Comparison of ENCODE assay signal across 8 mouse cellular contexts in genomic region chr11:43385716-43386115, GRCm38 (mm10). TPM values are rescaled to one million over a fixed set of nuclear protein-coding genes. Genes with fewer than 3 reads are reported as not detected.
DNase-seq lines count a peak whose midpoint lies in the region; ATAC-seq and TF ChIP-seq lines count a peak whose summit lies in the region.

No protein-coding gene starts in this region.

- H3K4me1 ChIP-seq in cortical plate, adult 2 months (ENCODE audit: control insufficient read depth, insufficient read depth, low read length), result no peaks in the 10 kb centered on the region
- peaks cover 14% of the 10 kb centered on the region for H3K4me1 ChIP-seq in forebrain, embryonic 15.5 days
- peaks cover 7% of the 10 kb centered on the region for H3K4me1 ChIP-seq in limb, embryonic 12.5 days (replicated peaks)
- H3K4me1 ChIP-seq in neural tube, embryonic 13.5 days (replicated peaks), result peaks cover 15% of the 10 kb centered on the region

- H3K9me3 ChIP-seq in forebrain, embryonic 15.5 days, result no peaks in the 10 kb centered on the region
- no peaks in the 10 kb centered on the region for H3K9me3 ChIP-seq in limb, embryonic 12.5 days
- no peaks in the 10 kb centered on the region for H3K9me3 ChIP-seq in neural tube, embryonic 13.5 days

- peak; percentile 67 for ATAC-seq in forebrain, embryonic 15.5 days (replicated peaks)
- ATAC-seq in limb, embryonic 12.5 days (ENCODE audit: insufficient number of reproducible peaks, insufficient read depth, low FRiP score, low TSS enrichment, low read depth), result no peak
- ATAC-seq in neural tube, embryonic 13.5 days (ENCODE audit: low read depth), result peak; percentile 88
- no peak for ATAC-seq in activated CD4-positive, CD25-positive, alpha-beta regulatory T cell, adult 4 months

- no peaks in the 10 kb centered on the region for H3K36me3 ChIP-seq in forebrain, embryonic 15.5 days
- H3K36me3 ChIP-seq in limb, embryonic 12.5 days, result no peaks in the 10 kb centered on the region
- H3K36me3 ChIP-seq in neural tube, embryonic 13.5 days, result no peaks in the 10 kb centered on the region

- WGBS in forebrain, embryonic 15.5 days, result 1% methylated on average over 8 of the region's 8 CpGs
- WGBS in limb, embryonic 12.5 days, result 3% methylated on average over 8 of the region's 8 CpGs
- WGBS in neural tube, embryonic 13.5 days, result 3% methylated on average over 8 of the region's 8 CpGs

- peak overlapping the region; percentile 54; the same call in 1 of the 2 replicates for H3K9ac ChIP-seq in forebrain, embryonic 15.5 days (replicated peaks)
- peak overlapping the region; percentile 50 for H3K9ac ChIP-seq in limb, embryonic 12.5 days (replicated peaks)
- H3K9ac ChIP-seq in neural tube, embryonic 13.5 days, result peak overlapping the region; percentile 67

- no peak for TF ChIP-seq CTCF in cortical plate, adult 2 months (IDR thresholded peaks at IDR 0.05; ENCODE audit: extremely low read depth, insufficient read depth, low read length)

- peak overlapping the region; percentile 38; the same call in 1 of the 2 replicates for H3K4me3 ChIP-seq in cortical plate, adult 2 months (ENCODE audit: insufficient read depth, low read length)
- H3K4me3 ChIP-seq in forebrain, embryonic 15.5 days, result peak overlapping the region; percentile 39
- H3K4me3 ChIP-seq in limb, embryonic 12.5 days (replicated peaks), result peak overlapping the region; percentile 33
- peak overlapping the region; percentile 36 for H3K4me3 ChIP-seq in neural tube, embryonic 13.5 days

- no peak overlapping the region for H3K27ac ChIP-seq in cortical plate, adult 2 months (ENCODE audit: insufficient read depth, low read length)
- H3K27ac ChIP-seq in forebrain, embryonic 15.5 days (replicated peaks), result peak overlapping the region; percentile 66; the same call in 1 of the 2 replicates
- H3K27ac ChIP-seq in limb, embryonic 12.5 days, result no peak overlapping the region
- peak overlapping the region; percentile 78; the same call in 1 of the 2 replicates for H3K27ac ChIP-seq in neural tube, embryonic 13.5 days (replicated peaks)

- peak; percentile 11 for DNase-seq in kidney, postnatal 10 days
- DNase-seq in kidney, adult 8-10 months, result no peak
- no peak for DNase-seq in spleen, adult 12 weeks (ENCODE audit: low spot score)

- no peaks in the 10 kb centered on the region for H3K27me3 ChIP-seq in forebrain, embryonic 15.5 days
- H3K27me3 ChIP-seq in limb, embryonic 12.5 days, result peaks cover 17% of the 10 kb centered on the region
- 0 out of 2 replicates have a peak, but pooled peaks cover 5% of the 10 kb centered on the region for H3K27me3 ChIP-seq in neural tube, embryonic 13.5 days

- H3K4me2 ChIP-seq in forebrain, embryonic 15.5 days (replicated peaks), result peak overlapping the region; percentile 80
- peak overlapping the region; percentile 65 for H3K4me2 ChIP-seq in limb, embryonic 12.5 days
- H3K4me2 ChIP-seq in neural tube, embryonic 13.5 days, result peak overlapping the region; percentile 68

- no peak for TF ChIP-seq POLR2A in cortical plate, adult 2 months (IDR thresholded peaks at IDR 0.05; ENCODE audit: extremely low read depth, insufficient read depth, low read length)

RNA-seq across cellular contexts. Expression of gene Pttg1, which starts 40.3 kb away (rescaled TPM):
- polyA plus RNA-seq in cortical plate, adult 2 months (2012; rRNA removed), result 98.8 and 109 TPM in 2 replicates
- 30.7 and 34.8 TPM in 2 replicates for polyA plus RNA-seq in forebrain, embryonic 15.5 days (2015; fragmentation: Nextera tagmentation; extraction: Ambion mirVana)
- polyA plus RNA-seq in limb, embryonic 12.5 days (2016; fragmentation: Nextera tagmentation; extraction: Ambion mirVana), result 104 and 106 TPM in 2 replicates
- polyA plus RNA-seq in neural tube, embryonic 13.5 days (2015; fragmentation: Nextera tagmentation; extraction: Ambion mirVana), result 51.6 and 56.1 TPM in 2 replicates
- 100 to 1,000 TPM; 133 to 168 TPM for polyA plus RNA-seq in activated CD4-positive, CD25-positive, alpha-beta regulatory T cell, adult 4 months (2017; shearing (Covaris generic))

RNA-seq across cellular contexts. Expression of gene Slu7, which starts 47.8 kb away (rescaled TPM):
- polyA plus RNA-seq in cortical plate, adult 2 months (2012; rRNA removed), result 20.1 and 20.9 TPM in 2 replicates
- polyA plus RNA-seq in forebrain, embryonic 15.5 days (2015; fragmentation: Nextera tagmentation; extraction: Ambion mirVana), result 72.1 and 75.4 TPM in 2 replicates
- polyA plus RNA-seq in limb, embryonic 12.5 days (2016; fragmentation: Nextera tagmentation; extraction: Ambion mirVana), result 58.5 and 68.0 TPM in 2 replicates
- polyA plus RNA-seq in neural tube, embryonic 13.5 days (2015; fragmentation: Nextera tagmentation; extraction: Ambion mirVana), result 66.8 and 68.2 TPM in 2 replicates
- 100 to 1,000 TPM; 108 to 112 TPM for polyA plus RNA-seq in activated CD4-positive, CD25-positive, alpha-beta regulatory T cell, adult 4 months (2017; shearing (Covaris generic))

Comparison
In these comparisons a context has a peak if more than half of its experiments do, and no peak if none do; other contexts are left out.
1. H3K27ac ChIP-seq: peak in forebrain, embryonic 15.5 days (single experiment) and neural tube, embryonic 13.5 days (single experiment); none in cortical plate, adult 2 months (single experiment) and limb, embryonic 12.5 days (single experiment).
2. ATAC-seq: peak in forebrain, embryonic 15.5 days (single experiment) and neural tube, embryonic 13.5 days (single experiment); none in limb, embryonic 12.5 days (single experiment) and activated CD4-positive, CD25-positive, alpha-beta regulatory T cell, adult 4 months (single experiment).
3. Peak in every context shown above with its lines, with median percentiles within 50 percentile points of each other: H3K4me3 ChIP-seq, H3K4me2 ChIP-seq and H3K9ac ChIP-seq.